Mouse (Mus musculus) adrenal gland, postnatal 10 days (tissue): ENCODE measurements around the gene Meioc. TPM values are rescaled to one million over a fixed set of nuclear protein-coding genes. Genes with fewer than 3 reads are reported as not detected.
"Not testable (repeated sequence)": the region's sequence is repeated elsewhere in the genome, so short reads cannot be mapped to it uniquely, and the experiment has no call there.

ENCODE experiments used
- DNase-seq: peaks from one replicate; pipeline ENCODE4 v3.0.0; 2021; ENCODE audit warnings: mixed read lengths
- microRNA-seq: library from miRNA; unstranded; fragments of <30 nt; microRNA quantifications from one replicate; pipeline ENCODE4 v1.2.0, GENCODE M21; 2021
- total RNA-seq, 2 experiments: library from RNA; stranded (reverse); gene quantifications; 2 replicates each; pipeline ENCODE4 v1.2.3; 2021

Meioc gene
- total RNA-seq, 2 experiments from 2014 or later: not detected

GRCm38 (mm10) chr11:102690162-102690561 lies 26.6 kb downstream of the Meioc start:
- peak; percentile 82 for DNase-seq

- DNase-seq: no peak
Measured at GRCm38 (mm10) chr11:102695289-102695688, 31.8 kb downstream of the Meioc start.

DNA sequence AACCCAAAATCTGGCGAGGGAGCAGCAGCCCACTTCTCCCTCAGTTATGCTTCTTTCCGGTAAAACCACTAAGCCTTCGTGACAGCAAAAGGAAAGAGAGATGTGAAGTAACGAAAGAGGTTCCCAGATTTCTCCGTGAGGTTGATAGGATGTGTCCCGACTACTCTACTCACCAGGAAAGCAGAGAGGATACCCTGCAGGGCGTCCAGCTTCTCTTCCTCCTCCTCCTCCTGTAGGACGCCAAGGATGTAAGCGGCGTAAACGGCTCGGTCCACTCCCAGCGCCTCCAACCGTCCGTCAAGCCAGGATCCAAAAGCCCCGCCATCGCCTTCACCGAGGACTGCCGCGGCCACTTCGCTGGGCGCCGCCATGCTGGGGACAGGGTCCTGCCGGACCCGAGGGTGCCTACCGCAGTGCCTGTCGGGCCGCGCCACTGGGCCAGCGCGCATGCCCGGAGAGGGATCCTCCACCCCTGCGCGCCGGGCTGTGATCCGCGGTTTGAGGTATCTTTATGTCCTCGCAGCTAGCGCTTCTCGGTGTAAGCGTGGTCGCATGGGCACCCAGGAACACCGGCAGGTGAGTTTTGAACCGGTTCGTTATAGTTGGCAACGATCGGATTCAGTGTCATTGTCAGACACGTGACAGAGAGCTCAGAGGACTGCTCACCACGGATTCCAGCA lies 34.0 kb downstream of the Meioc start, which contains the start of gene Ccdc43:
TSS of gene Ccdc43 (minus strand) at position 445 of the 680 bp plus-strand sequence.
- peak; percentile 96 for DNase-seq

GRCm38 (mm10) chr11:102698018-102698476 lies 34.5 kb downstream of the Meioc start:
- DNase-seq: no peak

GRCm38 (mm10) chr11:102702206-102702605 lies 38.7 kb downstream of the Meioc start:
- not testable (repeated sequence) for DNase-seq

- no peak for DNase-seq
Measured at GRCm38 (mm10) chr11:102712411-102712810, 48.9 kb downstream of the Meioc start.

DNA sequence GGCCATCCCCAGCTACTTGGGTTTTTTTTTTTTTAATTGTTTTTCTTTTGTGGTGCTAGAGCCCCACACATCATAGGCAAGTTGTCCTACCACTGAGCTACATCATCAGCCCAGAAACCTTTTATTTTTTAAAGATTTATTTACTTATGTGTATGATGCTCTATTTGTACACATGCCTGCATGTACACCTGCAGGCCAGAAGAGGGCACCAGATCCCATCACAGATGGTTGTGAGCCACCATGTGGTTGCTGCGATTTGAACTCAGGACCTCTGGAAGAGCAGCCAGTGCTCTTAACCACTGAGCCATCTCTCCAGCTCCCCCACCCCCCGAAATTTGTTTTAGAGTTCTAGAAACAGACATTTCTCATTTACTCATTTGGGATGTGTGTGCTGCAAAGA lies 51.1 kb downstream of the Meioc start:
- not testable (repeated sequence) for DNase-seq

- no peak for DNase-seq
Measured at GRCm38 (mm10) chr11:102716135-102716534, 52.6 kb downstream of the Meioc start.

- DNase-seq: peak; percentile 22
Measured at GRCm38 (mm10) chr11:102725574-102725973, 62.1 kb downstream of the Meioc start.

- DNase-seq: peak; percentile 35
Measured at GRCm38 (mm10) chr11:102728614-102729013, 65.1 kb downstream of the Meioc start.

DNA sequence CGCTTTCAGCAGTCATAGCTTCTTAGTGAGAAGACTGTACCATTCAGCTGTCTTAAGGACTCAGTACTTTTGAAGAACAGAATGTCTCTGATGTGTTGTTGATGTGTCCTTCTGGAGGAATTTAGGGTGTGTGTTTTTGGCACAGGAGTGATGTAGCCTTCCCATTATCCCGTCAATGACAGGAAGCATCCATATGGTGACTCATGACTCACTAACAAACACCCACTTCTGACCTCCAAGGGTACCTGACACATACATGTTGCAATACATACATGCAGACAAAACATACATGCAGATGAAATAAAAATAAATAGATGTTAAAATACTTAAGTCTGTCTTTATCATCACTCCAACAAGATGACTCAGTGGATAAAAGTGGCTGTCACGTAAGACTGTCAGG lies 66.3 kb downstream of the Meioc start:
- DNase-seq: no peak

DNA sequence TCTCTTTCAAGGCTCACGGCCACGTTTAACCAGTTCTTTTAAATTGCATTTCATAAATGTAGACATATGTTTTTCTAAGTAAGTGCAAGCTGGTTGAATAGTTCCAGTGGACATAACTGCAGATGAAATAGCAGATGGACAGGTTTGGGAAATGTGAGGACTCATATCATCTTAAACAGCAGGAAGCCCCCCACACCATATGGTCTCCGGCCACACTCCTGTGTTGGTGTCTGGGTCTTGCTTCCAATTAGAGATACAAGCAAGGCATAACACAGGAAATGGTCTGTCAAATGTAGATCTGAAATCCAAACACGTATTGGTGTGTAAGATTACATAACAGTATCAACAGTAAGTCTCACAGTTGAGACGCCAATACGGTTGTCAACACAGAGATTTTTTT lies 67.8 kb downstream of the Meioc start:
- DNase-seq: no peak

Small RNA genes within 50 kb of the gene (microRNA-seq; reads per million reads assigned to microRNA genes)
- gene Gm22920: not detected

Other genes with a start within 250 kb of the Meioc start
- gene Grn, start 233.4 kb upstream of the Meioc start, total RNA-seq: 100 to 1,000 TPM; 161 to 189 TPM
- 10 to 100 TPM; 12.3 to 15.3 TPM for gene Fam171a2, start 216.0 kb upstream of the Meioc start, total RNA-seq
- gene Itga2b, start 193.6 kb upstream of the Meioc start, total RNA-seq: 1 to 10 TPM; 4.3 to 5.7 TPM
- gene Gpatch8, start 107.3 kb upstream of the Meioc start, total RNA-seq: 10 to 100 TPM; 27.6 to 34.7 TPM
- gene Gm11627, start 84.3 kb upstream of the Meioc start, total RNA-seq: under 1 TPM; 0.51 to 0.64 TPM
- 1 to 10 TPM; 6.3 to 7.2 TPM for gene Fzd2, start 59.3 kb upstream of the Meioc start, total RNA-seq
- 10 to 100 TPM; 20.7 to 23.6 TPM for gene Ccdc43, start 34.1 kb downstream of the Meioc start, total RNA-seq
- gene Adam11, start 97.7 kb downstream of the Meioc start, total RNA-seq: 10 to 100 TPM; 18.6 to 45.3 TPM
- 10 to 100 TPM; 24.4 to 27.6 TPM for gene Gjc1, start 156.0 kb downstream of the Meioc start, total RNA-seq
- gene Higd1b, start 172.1 kb downstream of the Meioc start, total RNA-seq: 1 to 10 TPM; 2.3 to 3.3 TPM
- gene Eftud2, start 217.3 kb downstream of the Meioc start, total RNA-seq: 10 to 100 TPM; 67.6 to 87.0 TPM
- under 1 TPM; 0.21 to 0.27 TPM for gene Ccdc103, start 217.5 kb downstream of the Meioc start, total RNA-seq
- not detected for gene Fam187a, start 221.5 kb downstream of the Meioc start, total RNA-seq
- gene Gfap, start 237.2 kb downstream of the Meioc start, total RNA-seq: under 1 TPM; 0.90 to 0.91 TPM